Mouse (Mus musculus) embryo, embryonic 11 days (tissue): ENCODE measurements at regions not wholly inside any gene's neighbourhood (a gene's known extent, or its start where the extent isn't known, plus 50 kb on each side); places are given as distances from the start of the nearest gene placed in this dataset.

Experiments used
- DNase-seq: peaks from one replicate; pipeline ENCODE4 v3.0.0-alpha.2; 2015

GRCm38 (mm10) chr1:186435336-186435972 lies 270.3 kb downstream of the Tgfb2 start:
- DNase-seq, result peak; percentile 52

- DNase-seq, result no peak
Observed at GRCm38 (mm10) chr1:186434782-186435181, 271.0 kb downstream of the Tgfb2 start.

- no peak for DNase-seq
Observed at GRCm38 (mm10) chr1:186434007-186434406, 271.8 kb downstream of the Tgfb2 start.

GRCm38 (mm10) chr1:186433169-186433665 lies 272.6 kb downstream of the Tgfb2 start:
- DNase-seq, result no peak

GRCm38 (mm10) chr1:186425421-186425820 lies 280.4 kb downstream of the Tgfb2 start:
- no peak for DNase-seq

- DNase-seq, result no peak
Observed at GRCm38 (mm10) chr1:186424084-186424483, 281.7 kb downstream of the Tgfb2 start.

- DNase-seq, result no peak
Observed at GRCm38 (mm10) chr1:186417101-186417500, 288.7 kb downstream of the Tgfb2 start.

- no peak for DNase-seq
Observed at GRCm38 (mm10) chr1:186415321-186415720, 290.5 kb downstream of the Tgfb2 start.

- no peak for DNase-seq
Observed at GRCm38 (mm10) chr1:186413886-186414245, 291.9 kb downstream of the Tgfb2 start.

GRCm38 (mm10) chr1:186413064-186413885 lies 292.5 kb downstream of the Tgfb2 start:
- no peak for DNase-seq

- no peak for DNase-seq
Observed at GRCm38 (mm10) chr1:186412296-186412695, 293.5 kb downstream of the Tgfb2 start.

- peak; percentile 16 for DNase-seq
Observed at GRCm38 (mm10) chr1:186408986-186409441, 291.9 kb upstream of the Lyplal1 start.

- no peak for DNase-seq
Observed at GRCm38 (mm10) chr1:186407656-186408055, 290.5 kb upstream of the Lyplal1 start.

GRCm38 (mm10) chr1:186405693-186406092 lies 288.6 kb upstream of the Lyplal1 start:
- peak; percentile 10 for DNase-seq

GRCm38 (mm10) chr1:186399762-186400161 lies 282.7 kb upstream of the Lyplal1 start:
- DNase-seq, result peak; percentile 22

- peak; percentile 37 for DNase-seq
Observed at GRCm38 (mm10) chr1:186393005-186393404, 275.9 kb upstream of the Lyplal1 start.

- no peak for DNase-seq
Observed at GRCm38 (mm10) chr1:186384440-186384839, 267.3 kb upstream of the Lyplal1 start.

- no peak for DNase-seq
Observed at GRCm38 (mm10) chr1:186383453-186383852, 266.3 kb upstream of the Lyplal1 start.

- DNase-seq, result no peak
Observed at GRCm38 (mm10) chr1:186383006-186383405, 265.9 kb upstream of the Lyplal1 start.

GRCm38 (mm10) chr1:186379938-186380847 lies 263.1 kb upstream of the Lyplal1 start:
- no peak for DNase-seq

- no peak for DNase-seq
Observed at GRCm38 (mm10) chr1:186376906-186377623, 260.0 kb upstream of the Lyplal1 start.

GRCm38 (mm10) chr1:186374009-186374649 lies 257.0 kb upstream of the Lyplal1 start:
- no peak for DNase-seq
